Mouse (Mus musculus) intestine, postnatal 0 days (tissue): Measurements from ENCODE around the gene Edem2. TPM values are rescaled to one million over a fixed set of nuclear protein-coding genes. Genes with fewer than 3 reads are reported as not detected.

ENCODE experiments used
- ATAC-seq: fragments of 200-750 bp; cut with Nextera tagmentation; 2 replicates; pipeline ENCODE4 v1.8.0; 2017; ENCODE audit warnings: mild to moderate bottlenecking, moderate TSS enrichment, moderate library complexity
- H3K27ac ChIP-seq: fragments of 300-500 bp; sonication (generic); 2 replicates; pipeline ENCODE4 v1.5.1; 2014; ENCODE audit warnings: mild to moderate bottlenecking, low read depth, low read length, moderate library complexity
- H3K27me3 ChIP-seq: fragments of 300-500 bp; sonication (generic); replicated peaks from 2 replicates; pipeline ENCODE4 v1.6.1; 2014; ENCODE audit warnings: low read length, mixed read lengths; ENCODE audit not compliant: control insufficient read depth, insufficient read depth
- H3K36me3 ChIP-seq: fragments of 300-500 bp; sonication (generic); 2 replicates; pipeline ENCODE4 v1.6.1; 2014; ENCODE audit warnings: mild to moderate bottlenecking, moderate library complexity; ENCODE audit not compliant: control insufficient read depth, insufficient read depth
- H3K4me1 ChIP-seq: fragments of 300-500 bp; sonication (generic); replicated peaks from 2 replicates; pipeline ENCODE4 v1.6.1; 2014; ENCODE audit warnings: antibody characterized with exemption, low read length, mixed read lengths; ENCODE audit not compliant: control insufficient read depth, insufficient read depth
- H3K4me2 ChIP-seq: fragments of 300-500 bp; sonication (generic); replicated peaks from 2 replicates; pipeline ENCODE4 v1.6.1; 2014; ENCODE audit warnings: low read depth, mild to moderate bottlenecking, moderate library complexity
- H3K4me3 ChIP-seq: fragments of 300-500 bp; sonication (generic); 2 replicates; pipeline ENCODE4 v1.5.1; 2014; ENCODE audit warnings: low read depth, low read length
- H3K9ac ChIP-seq: fragments of 300-500 bp; sonication (generic); 2 replicates; pipeline ENCODE4 v1.6.1; 2014; ENCODE audit warnings: mild to moderate bottlenecking, low read depth, low read length
- H3K9me3 ChIP-seq: fragments of 300-500 bp; sonication (generic); 2 replicates; pipeline ENCODE4 v1.6.1; 2016; ENCODE audit warnings: mixed run types; ENCODE audit not compliant: control insufficient read depth
- CTCF ChIP-seq: sonication (generic); IDR thresholded peaks from 2 replicates; pipeline ENCODE4 v1.5.1; 2016; ENCODE audit warnings: low read depth, mild to moderate bottlenecking, control low read depth, antibody characterized with exemption, moderate library complexity
- WGBS: fragments of 180-500 bp; shearing (Covaris S2); extraction: QIAGEN DNeasy Blood & Tissue Kit; methylation state at CpG from one replicate; pipeline ENCODE4 v1.1.7; 2014; 5-methylcytosine and 5-hydroxymethylcytosine counted together
- polyA plus RNA-seq: library from polyadenylated mRNA; unstranded; fragments of >200 nt; fragmentation: Nextera tagmentation; extraction: Ambion mirVana; gene quantifications from 2 replicates; pipeline ENCODE4 v1.2.1, GENCODE M21; 2015

Gene Edem2
- polyA plus RNA-seq, 1 experiment from 2014 or later: 61.6 TPM

- ATAC-seq: no peak
- no peak for TF ChIP-seq CTCF
- H3K9me3 ChIP-seq: no peaks in the 10 kb centered on the region
- no peaks in the 10 kb centered on the region for H3K27me3 ChIP-seq
- 66% methylated on average over 4 of the region's 4 CpGs for WGBS
- H3K9ac ChIP-seq: no peak overlapping the region; the same call in 1 of the 2 replicates
- H3K36me3 ChIP-seq: 0 out of 2 replicates have a peak, but pooled peaks cover 3% of the 10 kb centered on the region
- no peak overlapping the region for H3K4me2 ChIP-seq
- H3K27ac ChIP-seq: no peak overlapping the region
- no peak overlapping the region for H3K4me3 ChIP-seq
- H3K4me1 ChIP-seq: peaks cover 3% of the 10 kb centered on the region; the same call in 1 of the 2 replicates
These were observed 40.1 kb downstream of the Edem2 start for GRCm38 (mm10) chr2:155689211-155689610.

- peaks cover 3% of the 10 kb centered on the region; the same call in 1 of the 2 replicates for H3K4me1 ChIP-seq
- H3K9ac ChIP-seq: no peak overlapping the region
- no peaks in the 10 kb centered on the region for H3K9me3 ChIP-seq
- H3K4me2 ChIP-seq: no peak overlapping the region
- no peaks in the 10 kb centered on the region for H3K27me3 ChIP-seq
- 90% methylated on average over 11 of the region's 11 CpGs for WGBS
- H3K4me3 ChIP-seq: no peak overlapping the region
- H3K27ac ChIP-seq: no peak overlapping the region
- no peak for TF ChIP-seq CTCF
- no peak for ATAC-seq
- H3K36me3 ChIP-seq: 0 out of 2 replicates have a peak, but pooled peaks cover 3% of the 10 kb centered on the region
These were observed 41.5 kb downstream of the Edem2 start for GRCm38 (mm10) chr2:155687746-155688145.

- Histone ChIP-seq H3K4me1 (peaks cover 3% of the 10 kb centered on the region; the same call in 1 of the 2 replicates), H3K27ac (no peak overlapping the region), H3K27me3 (no peaks in the 10 kb centered on the region), H3K9ac (no peak overlapping the region), H3K4me3 (no peak overlapping the region), H3K36me3 (0 out of 2 replicates have a peak, but pooled peaks cover 3% of the 10 kb centered on the region), H3K9me3 (no peaks in the 10 kb centered on the region), H3K4me2 (no peak overlapping the region)
- WGBS: 87% methylated on average over 5 of the region's 5 CpGs
- no peak for ATAC-seq
- no peak for TF ChIP-seq CTCF
These were observed 42.7 kb downstream of the Edem2 start for GRCm38 (mm10) chr2:155686572-155686971.

- no peak for ATAC-seq
- 0 out of 2 replicates have a peak, but pooled peaks cover 3% of the 10 kb centered on the region for H3K36me3 ChIP-seq
- 93% methylated on average over 5 of the region's 5 CpGs for WGBS
- no peaks in the 10 kb centered on the region for H3K9me3 ChIP-seq
- H3K27me3 ChIP-seq: no peaks in the 10 kb centered on the region
- H3K9ac ChIP-seq: no peak overlapping the region
- no peak overlapping the region for H3K4me2 ChIP-seq
- H3K27ac ChIP-seq: no peak overlapping the region
- no peaks in the 10 kb centered on the region for H3K4me1 ChIP-seq
- TF ChIP-seq CTCF: no peak
- no peak overlapping the region for H3K4me3 ChIP-seq
These were observed 45.5 kb downstream of the Edem2 start for GRCm38 (mm10) chr2:155683821-155684220.

- H3K4me3 ChIP-seq: no peak overlapping the region
- H3K27ac ChIP-seq: no peak overlapping the region
- no peaks in the 10 kb centered on the region for H3K4me1 ChIP-seq
- H3K27me3 ChIP-seq: no peaks in the 10 kb centered on the region
- no peaks in the 10 kb centered on the region for H3K9me3 ChIP-seq
- H3K36me3 ChIP-seq: 0 out of 2 replicates have a peak, but pooled peaks cover 3% of the 10 kb centered on the region
- no peak overlapping the region for H3K9ac ChIP-seq
- TF ChIP-seq CTCF: no peak
- WGBS: 75% methylated on average over 3 of the region's 3 CpGs
- ATAC-seq: no peak
- no peak overlapping the region for H3K4me2 ChIP-seq
These were observed 46.1 kb downstream of the Edem2 start for GRCm38 (mm10) chr2:155683137-155683536.

DNA sequence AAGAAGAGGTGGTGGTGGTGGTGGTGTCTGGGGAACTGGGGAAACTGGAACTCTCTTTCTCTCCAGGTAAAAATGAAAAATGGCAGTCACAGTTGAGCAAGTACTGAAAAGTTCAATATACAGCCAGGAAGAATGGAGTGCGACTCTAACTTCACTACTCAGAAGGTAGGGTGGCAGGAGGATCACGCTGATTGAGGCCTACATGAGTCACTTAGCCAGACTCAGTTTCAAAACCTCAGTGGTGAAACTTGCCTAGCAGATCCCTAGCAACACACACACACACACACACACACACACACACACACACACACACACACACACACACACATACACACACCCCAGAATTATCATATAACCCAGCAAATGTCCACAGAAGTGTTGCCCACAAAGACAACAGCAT, 47.4 kb downstream of the Edem2 start:
- 0 out of 2 replicates have a peak, but pooled peaks cover 3% of the 10 kb centered on the region for H3K36me3 ChIP-seq
- H3K27me3 ChIP-seq: no peaks in the 10 kb centered on the region
- H3K27ac ChIP-seq: no peak overlapping the region
- no peak for ATAC-seq
- 82% methylated on average over 2 of the region's 2 CpGs for WGBS
- H3K4me3 ChIP-seq: no peak overlapping the region
- H3K9me3 ChIP-seq: no peaks in the 10 kb centered on the region
- no peaks in the 10 kb centered on the region for H3K4me1 ChIP-seq
- no peak overlapping the region for H3K9ac ChIP-seq
- no peak overlapping the region for H3K4me2 ChIP-seq
- TF ChIP-seq CTCF: no peak

DNA sequence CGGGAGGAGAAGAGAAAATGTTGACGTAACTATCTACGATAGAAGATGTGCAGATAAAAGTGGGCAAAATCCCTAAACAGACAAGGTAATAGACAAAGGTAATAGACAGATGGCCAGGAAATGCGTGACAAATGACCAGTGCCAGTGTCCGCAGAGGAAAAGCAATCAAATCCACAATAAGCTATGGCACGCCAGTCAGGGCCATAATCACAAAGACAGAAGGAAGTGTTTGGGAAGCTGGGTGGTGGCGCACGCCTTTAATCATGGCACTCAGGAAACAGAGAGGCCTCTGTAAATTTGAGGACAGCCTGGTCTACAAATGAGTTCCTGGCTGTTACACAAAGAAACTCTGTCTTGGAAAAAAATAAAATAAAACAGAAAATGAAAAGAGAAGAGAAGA, 48.1 kb downstream of the Edem2 start:
- Histone ChIP-seq H3K9me3 (no peaks in the 10 kb centered on the region), H3K27ac (no peak overlapping the region), H3K4me3 (no peak overlapping the region), H3K9ac (no peak overlapping the region), H3K27me3 (no peaks in the 10 kb centered on the region), H3K4me1 (no peaks in the 10 kb centered on the region), H3K4me2 (no peak overlapping the region), H3K36me3 (0 out of 2 replicates have a peak, but pooled peaks cover 3% of the 10 kb centered on the region)
- no peak for TF ChIP-seq CTCF
- WGBS: 65% methylated on average over 8 of the region's 8 CpGs
- ATAC-seq: no peak
